Mouse (Mus musculus) cortical plate, adult 2 months (tissue): ENCODE results near the gene Fmnl1. TPM values are rescaled to one million over a fixed set of nuclear protein-coding genes. Genes with fewer than 3 reads are reported as not detected.

ENCODE experiments used
- H3K27ac ChIP-seq: fragments of 200-500 bp; 2 replicates; pipeline ENCODE4 v1.5.1; 2012; ENCODE audit warnings: low read length, control low read depth, inconsistent platforms; ENCODE audit not compliant: insufficient read depth
- H3K4me1 ChIP-seq: fragments of 200-500 bp; 2 replicates; pipeline ENCODE4 v1.6.1; 2011; ENCODE audit warnings: low read length; ENCODE audit not compliant: control insufficient read depth, insufficient read depth
- H3K4me3 ChIP-seq: fragments of 200-500 bp; 2 replicates; pipeline ENCODE4 v1.5.1; 2011; ENCODE audit warnings: mild to moderate bottlenecking, low read length, control low read depth; ENCODE audit not compliant: insufficient read depth
- CTCF ChIP-seq: fragments of 200-500 bp; IDR thresholded peaks from 2 replicates; pipeline ENCODE4 v1.5.1; 2011; ENCODE audit warnings: mild to moderate bottlenecking, control low read depth, low read length; ENCODE audit not compliant: insufficient read depth; ENCODE audit errors: extremely low read depth
- POLR2A ChIP-seq: fragments of 200-500 bp; IDR thresholded peaks from 2 replicates; pipeline ENCODE4 v1.6.1; 2011; ENCODE audit warnings: mild to moderate bottlenecking, low read length, control low read depth; ENCODE audit not compliant: insufficient read depth; ENCODE audit errors: extremely low read depth
- polyA plus RNA-seq: library from polyadenylated mRNA; depleted of rRNA; stranded (reverse); fragments of >200 nt; gene quantifications from 2 replicates; pipeline ENCODE4 v1.2.3, GENCODE M21; 2012; rRNA removed

Fmnl1 gene
- 125 and 133 TPM in 2 replicates for polyA plus RNA-seq

DNA sequence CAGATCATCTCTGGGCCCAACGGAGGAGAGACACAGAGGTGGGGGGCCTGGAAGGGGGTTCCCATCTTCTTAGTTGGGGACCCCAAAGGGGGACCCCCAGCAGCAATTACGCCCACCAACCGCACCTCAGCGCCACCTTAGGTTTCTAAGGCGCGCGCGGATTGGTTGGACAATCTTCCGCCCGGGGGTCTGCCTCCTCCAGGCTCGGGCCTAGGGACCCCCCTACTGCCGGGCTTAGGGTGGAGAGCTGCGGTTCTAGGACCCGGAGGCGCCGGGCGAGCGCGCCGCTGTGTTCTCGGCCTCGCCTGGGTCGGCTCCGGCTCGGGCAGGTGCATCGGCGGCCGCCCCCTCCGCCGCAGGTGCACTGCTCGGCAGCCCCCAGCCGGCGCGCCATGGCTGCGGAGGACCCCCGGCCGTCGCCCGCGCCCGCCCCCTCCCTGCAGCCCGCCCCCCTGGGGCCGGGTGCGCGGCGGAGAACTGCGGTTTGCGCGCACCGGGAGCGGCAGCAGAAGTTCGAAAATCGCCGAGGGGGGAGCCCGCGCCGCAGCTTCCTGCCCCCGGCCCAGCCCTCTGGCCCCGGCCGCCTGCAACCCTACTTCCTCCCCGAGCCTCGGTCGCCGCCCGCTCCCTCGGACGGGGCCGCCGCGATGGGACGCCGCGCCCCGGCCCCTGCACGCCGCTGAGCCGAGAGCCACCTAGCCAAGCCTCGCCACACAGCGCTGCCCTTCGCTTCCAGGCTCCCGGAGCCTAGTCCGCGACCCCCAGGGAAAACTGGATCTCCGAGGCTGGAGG is at the start of gene Fmnl1:
Fmnl1 (plus strand) TSS at position 614 of the 792 bp plus-strand sequence.
- TF ChIP-seq POLR2A (no peak), CTCF (no peak)
- Histone ChIP-seq H3K4me1 (peaks cover 11% of the 10 kb centered on the region), H3K27ac (peak within 1 kb of the TSS; percentile 73; the same call in 1 of the 2 replicates), H3K4me3 (peak within 1 kb of the TSS; percentile 79)

DNA sequence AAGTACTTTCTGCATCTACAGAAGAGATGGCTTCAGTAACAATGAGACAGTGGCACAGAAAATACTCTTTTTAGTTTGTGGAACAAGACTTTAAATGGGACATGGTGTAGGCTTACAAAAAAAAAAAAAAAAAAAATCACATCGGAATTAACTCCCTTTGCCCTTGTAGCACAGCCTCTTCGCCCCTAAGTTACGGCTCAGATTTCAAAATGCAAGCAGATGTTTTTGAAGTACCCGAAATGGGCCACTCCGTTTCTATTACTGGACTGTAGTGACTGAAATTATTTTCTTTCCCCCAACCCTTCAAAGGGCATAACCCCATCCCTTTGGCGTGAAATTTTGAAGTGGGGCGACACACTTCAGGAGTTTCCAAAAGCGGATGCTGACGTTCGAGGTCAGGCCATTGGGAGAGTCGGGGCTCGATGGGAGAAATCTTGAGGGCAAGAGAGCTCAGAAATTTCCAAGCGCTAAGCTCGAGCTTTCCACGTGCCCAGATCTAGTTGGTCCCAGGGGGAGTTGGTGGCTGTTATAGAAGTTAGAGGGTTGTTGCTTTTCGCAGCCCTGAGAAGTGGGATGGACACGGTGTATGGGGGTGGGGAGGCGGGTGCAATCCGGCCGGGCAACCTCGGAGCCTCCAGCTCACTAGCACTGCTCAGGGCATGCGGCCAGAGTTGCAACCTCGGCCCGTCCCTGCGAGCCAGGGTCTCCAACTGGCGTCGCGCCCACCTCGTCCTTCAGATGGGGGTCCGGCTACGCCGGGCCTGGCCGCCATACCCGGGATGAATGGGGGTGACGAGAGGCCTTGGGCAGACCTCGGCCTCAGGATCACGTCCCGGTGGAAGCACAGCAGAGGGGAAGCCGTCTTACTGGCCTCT is 39.0 kb upstream of the Fmnl1 start, which contains the start of gene Hexim2:
Hexim2 (plus strand) TSS at position 729 of the 875 bp plus-strand sequence.
- TF ChIP-seq POLR2A (no peak), CTCF (no peak)
- H3K4me1 ChIP-seq: peaks cover 3% of the 10 kb centered on the region; the same call in 1 of the 2 replicates
- peak within 1 kb of the TSS; percentile 98 for H3K27ac ChIP-seq
- peak within 1 kb of the TSS; percentile 86 for H3K4me3 ChIP-seq

DNA sequence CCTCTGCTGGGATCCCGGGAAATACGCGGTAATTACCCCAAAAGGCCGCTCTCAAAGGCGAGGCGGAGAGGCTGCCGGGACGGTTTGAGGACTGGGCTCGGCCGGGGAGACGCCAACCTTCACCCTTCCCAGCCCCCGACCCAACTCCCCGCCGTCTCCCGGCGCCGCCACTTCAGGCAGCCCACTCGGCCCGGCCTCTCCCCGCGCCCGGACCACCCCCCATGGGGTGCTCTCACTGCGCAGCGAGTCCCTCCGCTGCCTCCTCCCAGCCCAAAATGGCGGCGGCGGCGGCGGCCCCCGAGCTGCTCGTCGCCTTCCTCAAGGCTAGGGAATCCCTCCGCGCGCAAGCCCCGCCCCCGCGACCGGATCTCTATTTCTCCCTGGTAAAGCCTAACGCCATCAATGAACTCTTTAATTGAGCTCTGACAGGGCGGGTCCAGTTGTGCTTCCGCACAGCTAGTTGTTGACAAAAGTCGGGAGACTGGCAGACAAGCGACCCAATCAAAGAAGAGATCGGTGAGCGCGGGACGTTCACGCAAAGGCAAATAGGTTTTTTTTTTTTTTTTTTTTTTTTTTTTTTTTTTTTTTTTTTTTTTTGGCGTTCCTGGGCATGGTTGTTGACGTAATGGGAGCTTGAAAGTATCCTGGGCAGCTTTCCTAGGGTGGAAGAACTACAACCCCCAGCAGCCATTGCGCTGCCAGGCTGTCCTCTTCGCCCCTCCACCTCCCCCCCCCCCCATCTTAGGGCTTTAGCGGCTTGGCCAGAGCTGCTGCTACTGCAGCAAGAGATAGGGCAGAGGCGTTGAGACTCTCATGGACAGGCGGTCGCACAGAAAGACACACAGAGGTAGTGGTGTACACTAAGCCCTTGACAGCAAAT is 38.1 kb upstream of the Fmnl1 start:
- peaks cover 3% of the 10 kb centered on the region; the same call in 1 of the 2 replicates for H3K4me1 ChIP-seq
- peak overlapping the region; percentile 98 for H3K27ac ChIP-seq
- H3K4me3 ChIP-seq: peak overlapping the region; percentile 86
- no peak for TF ChIP-seq CTCF
- TF ChIP-seq POLR2A: peak; percentile 85

DNA sequence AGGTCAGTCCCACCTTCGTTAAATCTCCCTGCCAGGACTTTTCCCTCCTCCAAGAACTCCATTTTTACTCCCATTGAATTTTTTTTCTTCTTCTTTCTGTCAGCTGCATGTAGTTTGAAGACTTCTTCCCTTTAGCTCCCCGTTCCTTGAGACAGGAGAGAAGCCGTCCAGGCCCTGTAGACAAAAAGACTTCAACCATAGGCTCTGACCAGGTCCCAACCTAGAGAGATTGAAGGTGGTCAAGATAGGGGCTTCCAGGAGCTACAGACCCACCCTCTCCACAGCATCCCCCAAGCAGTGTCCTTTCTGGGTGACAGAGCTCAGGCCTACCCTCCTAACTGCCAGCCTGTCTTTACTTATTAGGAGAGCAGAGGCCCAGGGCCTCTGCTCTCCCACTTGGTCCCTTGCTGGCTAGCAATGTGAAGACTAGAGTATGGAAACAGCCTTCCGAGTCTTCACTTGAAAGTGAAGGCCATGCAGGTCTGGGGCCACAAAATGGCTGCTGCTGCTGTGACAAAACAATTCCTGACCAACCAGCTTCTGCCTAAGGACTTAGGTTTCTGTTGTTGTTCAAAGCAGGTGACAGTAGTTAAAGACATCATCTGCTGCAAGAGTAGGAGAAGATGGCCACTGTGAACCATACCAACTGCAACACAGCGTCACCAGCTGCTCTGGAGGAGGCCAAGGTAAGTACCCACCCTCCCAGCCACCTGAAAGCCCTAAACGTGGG is 37.3 kb upstream of the Fmnl1 start:
- peak overlapping the region; percentile 85 for H3K27ac ChIP-seq
- peak overlapping the region; percentile 29 for H3K4me3 ChIP-seq
- TF ChIP-seq POLR2A (no peak), CTCF (no peak)
- H3K4me1 ChIP-seq: peaks cover 3% of the 10 kb centered on the region; the same call in 1 of the 2 replicates

DNA sequence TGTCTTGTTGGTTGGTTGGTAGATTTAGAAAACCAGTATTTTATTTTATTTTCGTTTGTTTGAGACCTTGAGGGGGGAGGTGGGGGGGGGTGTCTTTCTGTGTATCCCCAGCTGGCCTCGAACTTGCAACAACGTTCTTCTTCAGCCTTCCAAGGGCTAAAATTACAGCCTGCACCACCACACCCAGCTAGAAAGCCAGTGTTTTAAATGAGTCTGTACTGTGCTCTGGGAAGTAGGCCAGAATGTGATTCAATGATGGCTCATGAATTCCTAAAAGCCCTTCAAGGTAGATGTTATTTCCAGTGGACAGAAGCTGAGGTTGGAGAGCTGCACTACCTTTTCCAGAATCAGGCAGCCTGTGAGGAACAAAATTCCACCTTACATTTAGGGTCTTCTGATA is 36.7 kb upstream of the Fmnl1 start:
- Histone ChIP-seq H3K4me1 (peaks cover 3% of the 10 kb centered on the region; the same call in 1 of the 2 replicates), H3K4me3 (no peak overlapping the region), H3K27ac (peak overlapping the region; percentile 85; the same call in 1 of the 2 replicates)
- TF ChIP-seq POLR2A (no peak), CTCF (no peak)

DNA sequence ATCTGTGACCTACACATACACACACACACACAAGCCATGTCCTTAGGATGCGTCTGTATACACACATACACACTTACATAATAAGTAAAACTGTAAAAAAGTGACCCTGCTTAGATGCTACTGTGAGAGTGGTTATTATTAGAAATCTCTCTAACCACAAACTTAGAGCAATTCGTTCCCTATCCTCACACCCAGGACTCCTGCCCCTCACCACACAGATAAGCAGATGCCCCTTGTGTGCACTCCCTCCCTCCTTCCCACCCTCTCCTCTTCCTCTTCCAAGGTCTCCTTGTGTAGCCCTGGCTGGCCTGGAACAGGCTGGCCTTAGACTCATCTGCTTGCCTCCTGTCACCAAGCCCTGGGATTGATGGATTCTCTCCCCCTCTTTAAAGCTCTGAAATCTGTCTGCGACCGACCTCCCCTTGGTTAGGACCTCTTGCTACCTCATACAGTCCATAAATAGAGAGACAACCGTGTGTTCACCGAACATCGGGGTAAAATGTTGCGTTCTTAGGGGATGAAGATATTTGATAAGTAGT is 34.8 kb upstream of the Fmnl1 start:
- no peak overlapping the region for H3K27ac ChIP-seq
- no peak overlapping the region for H3K4me3 ChIP-seq
- no peak for TF ChIP-seq POLR2A
- TF ChIP-seq CTCF: no peak
- H3K4me1 ChIP-seq: peaks cover 7% of the 10 kb centered on the region

DNA sequence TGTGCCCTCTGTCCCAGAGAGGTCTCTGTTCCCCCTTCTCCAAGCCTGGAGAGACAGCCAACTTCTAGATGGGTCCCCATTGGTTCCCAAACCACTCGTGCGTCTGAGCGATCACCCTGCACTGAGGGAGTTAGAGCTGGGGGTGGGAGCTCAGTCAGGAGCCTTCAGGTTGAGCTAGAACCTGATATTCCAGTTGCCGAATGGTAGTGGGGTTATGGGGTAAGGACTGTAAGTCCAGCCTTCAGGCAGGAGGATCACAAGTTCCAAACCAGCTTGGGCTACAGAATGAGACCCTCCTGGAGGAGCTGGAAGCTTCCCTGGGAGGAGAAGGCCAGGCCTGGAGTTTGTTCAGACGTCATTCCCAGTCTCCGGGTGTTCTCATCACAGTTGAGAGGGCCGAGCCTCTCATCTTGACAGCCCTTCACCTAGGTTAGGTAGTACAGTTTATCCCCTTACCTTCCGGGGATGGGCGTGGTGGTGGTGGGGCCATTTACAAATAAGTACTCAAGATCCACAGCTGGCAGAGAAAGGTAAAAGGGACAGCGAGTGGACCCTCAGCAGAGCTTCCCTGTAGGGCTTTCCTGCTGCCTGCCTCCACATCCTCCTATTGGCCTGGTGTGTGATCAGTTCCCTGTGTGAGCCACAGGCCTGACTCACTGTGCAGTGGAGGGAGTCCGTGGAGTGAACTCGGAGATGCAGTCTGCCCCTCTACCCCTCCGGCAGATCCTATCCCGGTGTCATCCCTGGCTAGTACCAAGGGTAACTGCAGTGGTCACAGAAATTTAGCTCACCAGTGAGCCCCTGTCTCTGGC is 30.8 kb upstream of the Fmnl1 start:
- H3K4me3 ChIP-seq: no peak overlapping the region
- peak overlapping the region; percentile 75; the same call in 1 of the 2 replicates for H3K27ac ChIP-seq
- TF ChIP-seq POLR2A (no peak), CTCF (no peak)
- H3K4me1 ChIP-seq: peaks cover 14% of the 10 kb centered on the region
